Mouse (Mus musculus) erythroblast, embryonic 14.5 days (primary cell): Measurements from ENCODE around the gene Sarm1.

Source experiments
- GATA1 ChIP-seq: IDR thresholded peaks from 2 replicates; pipeline ENCODE4 v1.6.1; 2012; ENCODE audit warnings: low read length, inconsistent platforms, mixed read lengths
- TAL1 ChIP-seq: IDR thresholded peaks from 3 replicates; pipeline ENCODE4 v1.6.1; 2012; ENCODE audit warnings: low read length, inconsistent platforms, mixed read lengths

GRCm38 (mm10) chr11:78427655-78428054 lies 69.9 kb downstream of the Sarm1 start:
- TF ChIP-seq GATA1: no peak
- TF ChIP-seq TAL1: no peak
